Mouse (Mus musculus) MEL (cell line): ENCODE measurements around the gene Ubap2l. TPM values are rescaled to one million over a fixed set of nuclear protein-coding genes. Genes with fewer than 3 reads are reported as not detected.

Source experiments
- DNase-seq: peaks from one replicate; pipeline ENCODE4 v3.0.0; 2011; ENCODE audit warnings: low read depth, low spot score
- H3K27ac ChIP-seq: 2 replicates; pipeline ENCODE4 v1.5.1; 2012; ENCODE audit warnings: low read depth, mild to moderate bottlenecking, control low read depth, low read length, moderate library complexity; ENCODE audit not compliant: control insufficient read depth
- H3K27me3 ChIP-seq, 2 experiments: fragments of 150-350 bp in 1 of 2; sonication (generic) in 1 of 2; 2 replicates each; pipeline ENCODE4 v1.6.1; 2012; ENCODE audit warnings: low read length in 2 of 2, mild to moderate bottlenecking in 2 of 2, improper control_type of control experiment in 1 of 2, moderate library complexity in 1 of 2; ENCODE audit not compliant: insufficient read depth in 2 of 2, control insufficient read depth in 1 of 2
- H3K36me3 ChIP-seq, 2 experiments: 2 replicates each; pipeline ENCODE4 v1.6.1; 2012 to 2014; ENCODE audit warnings: low read length in 2 of 2, improper control_type of control experiment in 1 of 2, inconsistent platforms in 1 of 2, mild to moderate bottlenecking in 1 of 2; ENCODE audit not compliant: insufficient read depth in 2 of 2, control insufficient read depth in 1 of 2
- H3K4me1 ChIP-seq, 2 experiments: fragments of 150-350 bp in 1 of 2; sonication (generic) in 1 of 2; 2 replicates each; pipeline ENCODE4 v1.6.1; 2012; ENCODE audit warnings: low read length in 2 of 2, improper control_type of control experiment in 1 of 2, mild to moderate bottlenecking in 1 of 2; ENCODE audit not compliant: insufficient read depth in 2 of 2, control insufficient read depth in 1 of 2
- H3K4me3 ChIP-seq, 2 experiments: fragments of 150-350 bp in 1 of 2; sonication (generic) in 1 of 2; 2 replicates each; pipeline ENCODE4 v1.5.1; 2012; ENCODE audit warnings: low read depth in 2 of 2, low read length in 2 of 2, mild to moderate bottlenecking in 2 of 2, moderate library complexity in 2 of 2, control low read depth in 1 of 2, improper control_type of control experiment in 1 of 2; ENCODE audit not compliant: control insufficient read depth in 1 of 2, insufficient read depth in 1 of 2
- H3K79me2 ChIP-seq: 2 replicates; pipeline ENCODE4 v1.6.1; 2012; ENCODE audit warnings: mild to moderate bottlenecking, low read length, moderate library complexity; ENCODE audit not compliant: control insufficient read depth, poor library complexity, insufficient read depth
- H3K9ac ChIP-seq: 2 replicates; pipeline ENCODE4 v1.6.1; 2012; ENCODE audit warnings: low read depth, mild to moderate bottlenecking, control low read depth, low read length, moderate library complexity; ENCODE audit not compliant: control insufficient read depth, poor library complexity, severe bottlenecking
- H3K9me3 ChIP-seq: fragments of 150-350 bp; sonication (generic); replicated peaks from 2 replicates; pipeline ENCODE4 v1.6.1; 2012; ENCODE audit warnings: mild to moderate bottlenecking, low read length, improper control_type of control experiment, moderate library complexity; ENCODE audit not compliant: insufficient read depth
- CHD1 ChIP-seq: IDR thresholded peaks from 2 replicates; pipeline ENCODE4 v1.6.1; 2012; ENCODE audit warnings: low read depth, mild to moderate bottlenecking, inconsistent platforms, low read length, improper control_type of control experiment
- CHD2 ChIP-seq: IDR thresholded peaks from 2 replicates; pipeline ENCODE4 v1.6.1; 2011; ENCODE audit warnings: low read length, improper control_type of control experiment
- E2F4 ChIP-seq: IDR thresholded peaks from 2 replicates; pipeline ENCODE4 v1.6.1; 2011; ENCODE audit warnings: low read depth, low read length, improper control_type of control experiment, borderline replicate concordance
- ELF1 ChIP-seq: IDR thresholded peaks from 2 replicates; pipeline ENCODE4 v1.6.1; 2014; ENCODE audit warnings: low read depth, mild to moderate bottlenecking, inconsistent platforms, low read length, improper control_type of control experiment, moderate library complexity
- EP300 ChIP-seq, 2 experiments: IDR thresholded peaks; 2 replicates each; pipeline ENCODE4 v1.6.1; 2011; ENCODE audit warnings: improper control_type of control experiment in 2 of 2, low read length in 2 of 2, low read depth in 1 of 2, mild to moderate bottlenecking in 1 of 2
- ETS1 ChIP-seq: IDR thresholded peaks from 2 replicates; pipeline ENCODE4 v1.6.1; 2012; ENCODE audit warnings: low read depth, mild to moderate bottlenecking, inconsistent platforms, low read length, improper control_type of control experiment, moderate library complexity
- GATA1 ChIP-seq: IDR thresholded peaks from 2 replicates; pipeline ENCODE4 v1.6.1; 2011; ENCODE audit warnings: low read depth, low read length, improper control_type of control experiment
- HCFC1 ChIP-seq: IDR thresholded peaks from 2 replicates; pipeline ENCODE4 v1.6.1; 2012; ENCODE audit warnings: low read depth, mild to moderate bottlenecking, inconsistent platforms, low read length, improper control_type of control experiment, moderate library complexity
- JUND ChIP-seq: IDR thresholded peaks from 2 replicates; pipeline ENCODE4 v1.6.1; 2011; ENCODE audit warnings: low read depth, mild to moderate bottlenecking, improper control_type of control experiment, low read length
- KAT2A ChIP-seq: conservative IDR thresholded peaks from 2 replicates; pipeline ENCODE4 v1.6.1; 2012; ENCODE audit warnings: low read depth, low read length, improper control_type of control experiment, inconsistent platforms
- MAX ChIP-seq: IDR thresholded peaks from 2 replicates; pipeline ENCODE4 v1.6.1; 2011; ENCODE audit warnings: low read length, improper control_type of control experiment
- MEF2A ChIP-seq: IDR thresholded peaks from 2 replicates; pipeline ENCODE4 v1.6.1; 2014; ENCODE audit warnings: low read depth, mild to moderate bottlenecking, inconsistent platforms, low read length, improper control_type of control experiment; ENCODE audit not compliant: poor library complexity, insufficient replicate concordance, severe bottlenecking; ENCODE audit errors: extremely low read depth
- MXI1 ChIP-seq: IDR thresholded peaks from 2 replicates; pipeline ENCODE4 v1.6.1; 2011; ENCODE audit warnings: mild to moderate bottlenecking, low read depth, low read length, improper control_type of control experiment
- MYB ChIP-seq: IDR thresholded peaks from 2 replicates; pipeline ENCODE4 v1.6.1; 2011; ENCODE audit warnings: mild to moderate bottlenecking, low read depth, low read length, improper control_type of control experiment
- RAD21 ChIP-seq: IDR thresholded peaks from 2 replicates; pipeline ENCODE4 v1.6.1; 2011; ENCODE audit warnings: mild to moderate bottlenecking, low read depth, low read length, improper control_type of control experiment
- RCOR1 ChIP-seq: IDR thresholded peaks from 2 replicates; pipeline ENCODE4 v1.6.1; 2012; ENCODE audit warnings: low read depth, mild to moderate bottlenecking, inconsistent platforms, low read length, improper control_type of control experiment
- SIN3A ChIP-seq: IDR thresholded peaks from 2 replicates; pipeline ENCODE4 v1.6.1; 2012; ENCODE audit warnings: low read length, improper control_type of control experiment, inconsistent platforms
- SMC3 ChIP-seq: IDR thresholded peaks from 2 replicates; pipeline ENCODE4 v1.6.1; 2011; ENCODE audit warnings: low read depth, low read length, improper control_type of control experiment
- TBP ChIP-seq: IDR thresholded peaks from 2 replicates; pipeline ENCODE4 v1.8.0; 2011; ENCODE audit warnings: low read depth, low read length, improper control_type of control experiment
- USF1 ChIP-seq: IDR thresholded peaks from 2 replicates; pipeline ENCODE4 v1.6.1; 2014; ENCODE audit warnings: low read depth, mild to moderate bottlenecking, inconsistent platforms, low read length, improper control_type of control experiment, moderate library complexity
- ZC3H11A ChIP-seq: IDR thresholded peaks from 2 replicates; pipeline ENCODE4 v1.6.1; 2012; ENCODE audit warnings: low read depth, mild to moderate bottlenecking, inconsistent platforms, low read length, improper control_type of control experiment
- polyA plus RNA-seq, 2 experiments: library from polyadenylated mRNA; stranded (reverse) in 1 of 2; unstranded in 1 of 2; fragments of >175 nt in 1 of 2; fragments of >200 nt in 1 of 2; gene quantifications; 2 replicates each; pipeline versions ENCODE4 v1.2.1 to v1.2.4; 2012; ENCODE audit warnings: low replicate concordance in 2 of 2, low read depth in 1 of 2; ENCODE audit not compliant: insufficient read length in 2 of 2, insufficient read depth in 1 of 2, missing spikeins in 1 of 2
- total RNA-seq: library from RNA; depleted of rRNA; stranded (reverse); fragments of 300-350 nt; gene quantifications from 2 replicates; pipeline ENCODE4 v1.2.3, GENCODE M21; 2012

The Ubap2l gene
- total and polyA plus RNA-seq, 3 experiments = 107 to 442 (median 247) TPM

GRCm38 (mm10) chr3:90080498-90080863 lies 28.1 kb upstream of the Ubap2l start:
- H3K9me3 ChIP-seq = no peaks in the 10 kb centered on the region
- peaks cover 24 to 46% of the 10 kb centered on the region in 2 experiments for H3K4me1 ChIP-seq
- peak overlapping the region; percentile 67 to 71 for H3K4me3 ChIP-seq
- H3K27me3 ChIP-seq = no peaks in the 10 kb centered on the region
- peaks cover 0 to 44% of the 10 kb centered on the region in 2 experiments; a peak in 3 of 4 replicates for H3K36me3 ChIP-seq
- TF ChIP-seq E2F4 = no peak
- TF ChIP-seq TBP = 0 out of 2 replicates have a peak, but pooled peaks have one; percentile 12
- TF ChIP-seq CHD2 = no peak
- no peak for TF ChIP-seq KAT2A
- no peak for TF ChIP-seq ELF1
- TF ChIP-seq RAD21 = no peak
- no peak for TF ChIP-seq ZC3H11A
- TF ChIP-seq EP300 (IDR thresholded peaks at IDR 0.05; ENCODE audit: low read depth in 1 of 2, low read length in 2 of 2) = peak in 1 of 2 experiments; percentile 33; a peak in 2 of 4 replicates
- no peak for TF ChIP-seq USF1
- no peak for TF ChIP-seq HCFC1
- TF ChIP-seq GATA1 = peak; percentile 55
- TF ChIP-seq MEF2A = no peak
- TF ChIP-seq JUND = no peak
- no peak for TF ChIP-seq CHD1
- peak; percentile 88 for TF ChIP-seq RCOR1
- peak; percentile 37; the same call in 1 of the 2 replicates for TF ChIP-seq SIN3A
- 0 out of 2 replicates have a peak, but pooled peaks have one; percentile 2 for TF ChIP-seq MAX
- no peak; the same call in 1 of the 2 replicates for TF ChIP-seq MXI1
- TF ChIP-seq MYB = no peak
- no peak for TF ChIP-seq SMC3
- peak; percentile 53 for TF ChIP-seq ETS1
- peak overlapping the region; percentile 78 for H3K9ac ChIP-seq
- H3K79me2 ChIP-seq = peaks cover 52% of the 10 kb centered on the region
- peak overlapping the region; percentile 92 for H3K27ac ChIP-seq
- DNase-seq = no peak
